ENCODE assay signal across 9 mouse cellular contexts in the genomic region with DNA sequence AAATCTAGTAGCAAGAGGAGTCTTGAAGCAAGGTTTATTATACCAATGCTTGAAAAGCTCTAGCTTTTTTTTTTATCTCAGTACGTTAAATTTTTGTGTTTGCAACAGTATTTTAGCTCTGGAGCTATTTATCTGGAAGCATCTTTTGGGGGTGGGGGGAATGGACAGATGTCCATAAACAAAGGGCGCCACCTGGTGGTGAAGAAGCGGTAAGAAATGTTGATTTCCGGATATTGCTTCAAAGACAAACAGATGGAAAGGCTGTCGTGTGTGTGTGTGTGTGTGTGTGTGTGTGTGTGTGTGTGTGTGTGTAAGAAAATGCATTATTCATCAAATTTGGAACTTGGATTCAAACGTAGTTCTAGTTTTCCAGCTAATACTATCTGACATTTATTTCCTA.
DNase-seq lines count a peak whose midpoint lies in the region; ATAC-seq and TF ChIP-seq lines count a peak whose summit lies in the region.
"Had no signal": no experiment of that assay in that cellular context is flagged by ENCODE, and none has a peak within 500 bp of the region (broad histone marks: within the 10 kb centered on the region; RNA-seq: fewer than 3 reads in every experiment).

No protein-coding gene starts in this region.

- H3K27ac ChIP-seq in kidney, embryonic 16.5 days (ENCODE audit: low read length) = no peak overlapping the region
- H3K27ac ChIP-seq in forebrain, embryonic 16.5 days (ENCODE audit: low read length) = no peak overlapping the region

- no peak overlapping the region for H3K4me2 ChIP-seq in kidney, embryonic 16.5 days (replicated peaks; ENCODE audit: low read depth, low read length)
- no peak overlapping the region for H3K4me2 ChIP-seq in forebrain, embryonic 16.5 days (ENCODE audit: low read length)

- no peaks in the 10 kb centered on the region for H3K36me3 ChIP-seq in kidney, embryonic 16.5 days (ENCODE audit: insufficient read depth, low read length)
- H3K36me3 ChIP-seq in G1E (replicated peaks) = no peaks in the 10 kb centered on the region
- H3K36me3 ChIP-seq in forebrain, embryonic 16.5 days (ENCODE audit: control insufficient read depth, insufficient read depth) = no peaks in the 10 kb centered on the region

- no peaks in the 10 kb centered on the region for H3K27me3 ChIP-seq in kidney, embryonic 16.5 days (ENCODE audit: insufficient read depth, low read length)
- peaks cover 2% of the 10 kb centered on the region; the same call in 1 of the 2 replicates for H3K27me3 ChIP-seq in G1E (ENCODE audit: insufficient read depth, low read length)
- no peaks in the 10 kb centered on the region for H3K27me3 ChIP-seq in forebrain, embryonic 16.5 days (replicated peaks; ENCODE audit: control insufficient read depth, insufficient read depth, low read length)

- peak; percentile 19 to 34 for DNase-seq in kidney, adult 8-10 months
- DNase-seq in G1E (ENCODE audit: low spot score) = peak; percentile 4
- DNase-seq in brain, adult 2 months (ENCODE audit: low read depth, low spot score) = peak; percentile 61
- DNase-seq in left cerebral cortex, postnatal 25 days (ENCODE audit: low spot score in 2 of 2) = peak; percentile 44 to 52
- peak; percentile 27 for DNase-seq in skeletal muscle tissue, adult 2 months (ENCODE audit: low read depth, low spot score)
- no peak for DNase-seq in urinary bladder, postnatal 10 days (ENCODE audit: low spot score)

- no peak overlapping the region for H3K9ac ChIP-seq in kidney, embryonic 16.5 days (replicated peaks; ENCODE audit: low read length)
- H3K9ac ChIP-seq in forebrain, embryonic 16.5 days (replicated peaks; ENCODE audit: low read depth, low read length) = no peak overlapping the region

- no peaks in the 10 kb centered on the region for H3K9me3 ChIP-seq in kidney, embryonic 16.5 days (ENCODE audit: low read length)
- H3K9me3 ChIP-seq in G1E (replicated peaks) = no peaks in the 10 kb centered on the region
- H3K9me3 ChIP-seq in forebrain, embryonic 16.5 days (ENCODE audit: control insufficient read depth, low read length) = no peaks in the 10 kb centered on the region

- WGBS in kidney, embryonic 16.5 days = under 1% methylated on average over 6 of the region's 6 CpGs
- 6% methylated on average over 6 of the region's 6 CpGs for WGBS in forebrain, embryonic 16.5 days

- H3K4me1 ChIP-seq in kidney, embryonic 16.5 days (ENCODE audit: insufficient read depth, low read length) = peaks cover 13% of the 10 kb centered on the region; the same call in 1 of the 2 replicates
- H3K4me1 ChIP-seq in G1E (ENCODE audit: insufficient read depth, low read depth, low read length) = no peaks in the 10 kb centered on the region
- H3K4me1 ChIP-seq in forebrain, embryonic 16.5 days (replicated peaks; ENCODE audit: control insufficient read depth, insufficient read depth, low read length) = peaks cover 2% of the 10 kb centered on the region; the same call in 1 of the 2 replicates

- H3K4me3 ChIP-seq in kidney, embryonic 16.5 days (ENCODE audit: low read length) = no peak overlapping the region
- H3K4me3 ChIP-seq in G1E (ENCODE audit: low read depth, low read length) = no peak overlapping the region
- no peak overlapping the region for H3K4me3 ChIP-seq in forebrain, embryonic 16.5 days (replicated peaks; ENCODE audit: low read length)
- H3K4me3 ChIP-seq: erythroblast, embryonic 14.5 days had no signal

- TF ChIP-seq CTCF in G1E (IDR thresholded peaks at IDR 0.05; ENCODE audit: low read depth, low read length) = no peak

- intact Hi-C loops in left cerebral cortex, postnatal 25 days (cut with DNase I) = loop anchor here (2.0 to 5.0 kb wide), 3 partner anchors 96 to 451 kb away; no protein-coding TSS in a partner anchor

- ATAC-seq in kidney, embryonic 16.5 days (ENCODE audit: low FRiP score, low TSS enrichment) = no peak
- no peak for ATAC-seq in G1E (ENCODE audit: extremely low read depth, insufficient number of reproducible peaks, low FRiP score, poor library complexity, severe bottlenecking)
- ATAC-seq in forebrain, embryonic 16.5 days = peak; percentile 33; the same call in 1 of the 2 replicates
